Mouse (Mus musculus) kidney, adult 2 months (tissue): ENCODE data around the gene Ctsf.

Experiments
- CTCF ChIP-seq: fragments of 200-500 bp; conservative IDR thresholded peaks from 2 replicates; pipeline ENCODE4 v1.5.1; 2011; ENCODE audit warnings: low read depth, mild to moderate bottlenecking, control low read depth, low read length, moderate library complexity, mixed read lengths; ENCODE audit not compliant: insufficient read depth, insufficient read length
- POLR2A ChIP-seq: fragments of 200-500 bp; IDR thresholded peaks from one replicate; pipeline ENCODE4 v1.6.1; 2011; ENCODE audit warnings: low read depth, low read length, control low read depth

- no peak for TF ChIP-seq CTCF
- TF ChIP-seq POLR2A = no peak
These were observed 43.1 kb upstream of the Ctsf start for GRCm38 (mm10) chr19:4811909-4812242.
